Mouse (Mus musculus) cerebellum, adult 2 months (tissue): ENCODE results near the gene Slc24a3. TPM values are rescaled to one million over a fixed set of nuclear protein-coding genes. Genes with fewer than 3 reads are reported as not detected.

Experiments used
- DNase-seq, 2 experiments: peaks; one replicate each; pipeline ENCODE4 v3.0.0; 2021
- H3K27ac ChIP-seq: fragments of 200-500 bp; 2 replicates; pipeline ENCODE4 v1.5.1; 2012; ENCODE audit warnings: low read length, control low read depth, inconsistent platforms; ENCODE audit not compliant: insufficient read depth
- H3K27me3 ChIP-seq: fragments of 200-500 bp; 2 replicates; pipeline ENCODE4 v1.6.1; 2012; ENCODE audit warnings: inconsistent platforms, mild to moderate bottlenecking, low read length, moderate library complexity; ENCODE audit not compliant: control insufficient read depth, insufficient read depth
- H3K4me1 ChIP-seq: fragments of 200-500 bp; 2 replicates; pipeline ENCODE4 v1.6.1; 2011; ENCODE audit warnings: low read length; ENCODE audit not compliant: control insufficient read depth, insufficient read depth
- H3K4me3 ChIP-seq: fragments of 200-500 bp; replicated peaks from 2 replicates; pipeline ENCODE3; 2011; ENCODE audit warnings: mild to moderate bottlenecking, low read depth, low read length, control low read depth; ENCODE audit not compliant: insufficient read depth
- CTCF ChIP-seq: fragments of 200-500 bp; IDR thresholded peaks from 2 replicates; pipeline ENCODE4 v1.5.1; 2011; ENCODE audit warnings: low read depth, mild to moderate bottlenecking, control low read depth, low read length, moderate library complexity, borderline replicate concordance; ENCODE audit not compliant: insufficient read depth
- POLR2A ChIP-seq: fragments of 200-500 bp; IDR thresholded peaks from 2 replicates; pipeline ENCODE4 v1.6.1; 2011; ENCODE audit warnings: low read length, control low read depth, borderline replicate concordance; ENCODE audit not compliant: insufficient read depth
- WGBS: fragments of 180-500 bp; shearing (Covaris S2); methylation state at CpG from one replicate; pipeline ENCODE4 v1.1.7; 2018; 5-methylcytosine and 5-hydroxymethylcytosine counted together
- polyA plus RNA-seq: library from polyadenylated mRNA; depleted of rRNA; stranded (reverse); fragments of >200 nt; gene quantifications from 2 replicates; pipeline ENCODE4 v1.2.3, GENCODE M21; 2012; rRNA removed

The Slc24a3 gene
- 56.9 and 60.3 TPM in 2 replicates for polyA plus RNA-seq

DNA sequence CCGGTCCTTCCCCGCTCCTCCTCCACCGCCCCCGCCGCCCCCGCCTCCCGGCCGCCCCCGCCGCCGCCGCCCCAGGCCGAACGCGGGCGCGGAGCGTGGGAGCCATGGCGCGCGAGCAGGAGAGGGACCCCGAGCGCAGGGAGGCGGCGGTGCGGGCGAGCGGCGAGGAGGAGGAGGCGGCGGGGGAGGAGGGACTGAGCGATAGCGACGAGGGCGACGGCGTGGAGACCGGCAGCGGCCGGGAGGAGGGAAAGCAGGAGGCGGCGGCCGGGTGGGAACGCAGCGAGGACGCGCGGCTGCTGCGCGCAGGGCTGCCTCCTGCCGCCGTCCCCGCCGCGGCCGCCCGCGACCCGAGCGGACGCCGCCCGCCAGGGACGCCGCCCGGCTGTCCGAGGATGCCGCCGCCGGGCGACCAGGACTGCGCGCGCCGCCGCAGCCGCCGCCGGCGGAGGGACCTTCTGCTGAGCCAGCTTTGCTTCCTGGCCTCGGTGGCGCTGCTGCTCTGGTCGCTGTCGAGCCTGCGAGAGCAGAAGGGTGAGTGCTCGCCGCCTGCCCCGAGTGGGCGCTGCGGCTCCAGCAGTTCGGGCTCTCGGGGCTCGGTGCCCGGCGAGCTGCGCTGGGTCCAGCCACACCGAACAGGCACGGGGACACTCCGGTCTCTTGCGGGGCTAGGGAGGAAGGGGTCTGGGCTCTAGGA is at the start of gene Slc24a3:
TSS of gene Slc24a3 (plus strand) at position 91 of the 697 bp plus-strand sequence.
- peaks cover 5% of the 10 kb centered on the region; the same call in 1 of the 2 replicates for H3K4me1 ChIP-seq
- peak within 1 kb of the TSS; percentile 52 for H3K4me3 ChIP-seq
- peak; percentile 47; the same call in 1 of the 2 replicates for TF ChIP-seq CTCF
- TF ChIP-seq POLR2A = no peak
- H3K27ac ChIP-seq = no peak within 1 kb of the TSS
- WGBS = under 1% methylated on average over 77 of the region's 100 CpGs
- DNase-seq = peak; percentile 86 to 88
- no peaks in the 10 kb centered on the region for H3K27me3 ChIP-seq

DNA sequence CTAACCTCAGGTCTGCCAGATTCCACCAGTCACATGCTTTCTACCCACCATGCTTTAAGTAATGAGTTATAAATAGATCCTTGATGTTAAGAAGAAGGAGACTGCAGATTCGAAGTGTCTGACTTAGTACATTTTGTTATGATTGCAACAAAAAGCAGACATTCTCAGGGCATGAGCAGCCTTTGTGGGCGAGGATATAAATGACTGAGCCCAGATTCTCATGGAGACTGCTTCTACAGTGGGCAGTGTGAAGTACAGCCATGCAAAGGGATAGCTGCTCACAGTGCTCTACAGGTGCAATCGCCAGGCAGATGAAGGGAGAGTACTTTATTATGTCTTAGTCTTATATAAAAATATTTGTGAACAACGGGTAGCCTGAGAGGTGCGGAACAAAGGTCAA is 49.8 kb upstream of the Slc24a3 start:
- no peaks in the 10 kb centered on the region; the same call in 1 of the 2 replicates for H3K27me3 ChIP-seq
- 92% methylated on average over 5 of the region's 5 CpGs for WGBS
- no peak overlapping the region for H3K27ac ChIP-seq
- TF ChIP-seq CTCF (no peak), POLR2A (no peak)
- no peak for DNase-seq
- H3K4me3 ChIP-seq = no peak overlapping the region
- no peaks in the 10 kb centered on the region for H3K4me1 ChIP-seq

DNA sequence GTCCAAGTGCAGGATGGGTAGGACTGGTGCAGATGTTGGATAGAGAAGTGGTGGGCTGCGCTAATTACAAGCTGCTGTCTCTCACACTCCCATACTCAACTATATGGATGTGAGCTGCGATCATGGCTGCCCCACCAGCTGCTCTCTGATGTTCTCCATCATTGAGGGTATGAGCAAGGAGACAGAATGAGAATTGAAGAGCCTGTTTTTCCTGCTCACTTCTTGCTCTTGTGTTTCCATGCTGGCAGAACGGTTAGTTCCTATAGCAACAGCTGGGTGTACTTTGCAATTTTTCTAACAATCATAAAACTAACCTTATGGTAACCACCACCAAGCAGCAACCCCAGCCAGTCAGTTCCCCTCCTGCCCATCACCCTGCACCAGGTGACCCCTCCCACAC is 39.8 kb upstream of the Slc24a3 start:
- WGBS = 79% methylated on average over 3 of the region's 3 CpGs
- H3K27ac ChIP-seq = no peak overlapping the region
- H3K4me1 ChIP-seq = no peaks in the 10 kb centered on the region
- no peaks in the 10 kb centered on the region for H3K27me3 ChIP-seq
- TF ChIP-seq POLR2A = no peak
- no peak for TF ChIP-seq CTCF
- no peak for DNase-seq
- H3K4me3 ChIP-seq = no peak overlapping the region

DNA sequence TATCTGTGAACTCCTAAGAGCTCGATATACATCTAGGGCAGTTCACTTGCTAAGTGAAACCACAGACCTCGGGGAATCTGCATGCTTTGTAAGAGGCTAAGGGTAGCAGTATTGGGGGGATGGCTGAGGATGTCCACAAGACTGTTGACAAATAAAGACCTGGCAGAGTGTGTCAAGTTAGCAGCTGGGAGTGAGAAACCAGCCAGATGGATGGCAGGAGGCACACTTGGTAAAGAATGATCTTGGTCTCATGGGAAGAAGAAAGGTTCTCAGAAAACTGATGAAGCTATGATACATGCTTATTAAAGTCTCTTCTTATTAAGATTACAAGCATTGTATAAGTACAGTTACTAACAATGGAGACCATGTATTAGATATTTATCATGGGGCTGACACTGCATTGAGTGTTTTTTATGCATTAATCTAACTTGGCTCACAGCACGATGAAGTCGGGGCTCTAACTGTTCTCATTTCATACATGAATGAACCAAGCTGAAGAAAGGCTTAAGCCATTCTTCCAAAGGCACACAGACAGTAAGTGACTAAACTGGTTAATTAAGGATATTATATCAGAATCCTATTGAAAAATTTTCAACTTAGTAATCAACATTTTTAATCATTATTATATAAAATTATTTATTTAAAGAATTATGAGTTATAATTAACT is 30.8 kb upstream of the Slc24a3 start:
- Histone ChIP-seq H3K27ac (no peak overlapping the region), H3K4me1 (no peaks in the 10 kb centered on the region), H3K27me3 (no peaks in the 10 kb centered on the region; the same call in 1 of the 2 replicates), H3K4me3 (no peak overlapping the region)
- 13% methylated on average over 4 of the region's 4 CpGs for WGBS
- DNase-seq = no peak
- TF ChIP-seq POLR2A (no peak), CTCF (no peak)

DNA sequence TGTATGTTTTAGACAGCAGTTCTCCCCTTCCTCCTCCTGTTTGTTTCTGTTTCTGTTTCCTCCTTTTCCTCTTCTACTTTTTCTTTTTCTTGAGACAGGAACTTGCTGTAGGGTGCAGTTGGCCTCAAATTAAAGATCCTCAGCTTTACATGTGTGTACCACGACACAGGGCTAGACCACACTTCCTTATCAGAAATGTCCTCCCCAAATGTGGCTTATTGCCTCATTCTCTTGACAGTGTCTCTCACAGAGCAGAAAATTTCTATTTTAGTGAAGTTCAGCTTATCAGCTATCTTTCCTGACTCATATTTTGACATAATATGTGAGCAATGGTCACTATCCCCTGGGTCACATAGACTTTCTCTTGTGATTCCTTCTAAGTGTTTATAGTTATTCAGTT is 17.1 kb upstream of the Slc24a3 start:
- no peak for DNase-seq
- Histone ChIP-seq H3K4me1 (no peaks in the 10 kb centered on the region), H3K27ac (no peak overlapping the region), H3K4me3 (no peak overlapping the region), H3K27me3 (no peaks in the 10 kb centered on the region)
- TF ChIP-seq CTCF (no peak), POLR2A (no peak)
- WGBS = 97% methylated on average over 1 of the region's 1 CpGs

DNA sequence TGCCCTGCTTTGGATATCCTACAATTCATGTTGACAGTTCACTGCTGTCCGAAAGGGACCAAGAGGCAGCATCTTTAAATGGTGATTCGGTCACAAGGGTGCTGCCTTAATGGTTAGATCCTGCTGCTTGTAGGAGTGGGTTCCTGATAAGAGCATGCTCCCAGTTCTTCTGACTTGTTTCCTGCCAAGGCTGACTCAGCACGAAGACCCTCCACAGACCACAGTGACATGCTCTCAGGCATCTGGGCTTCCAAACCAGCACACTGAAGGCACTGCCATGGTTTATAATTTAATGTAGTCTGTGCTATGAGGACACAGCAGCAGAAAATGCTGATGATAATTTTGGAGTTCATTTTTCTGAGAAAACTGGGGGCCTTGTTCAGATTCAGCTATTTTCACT is 16.7 kb upstream of the Slc24a3 start:
- Histone ChIP-seq H3K4me3 (no peak overlapping the region), H3K4me1 (no peaks in the 10 kb centered on the region), H3K27me3 (no peaks in the 10 kb centered on the region), H3K27ac (no peak overlapping the region)
- no peak for DNase-seq
- TF ChIP-seq CTCF = no peak
- 84% methylated on average over 3 of the region's 3 CpGs for WGBS

DNA sequence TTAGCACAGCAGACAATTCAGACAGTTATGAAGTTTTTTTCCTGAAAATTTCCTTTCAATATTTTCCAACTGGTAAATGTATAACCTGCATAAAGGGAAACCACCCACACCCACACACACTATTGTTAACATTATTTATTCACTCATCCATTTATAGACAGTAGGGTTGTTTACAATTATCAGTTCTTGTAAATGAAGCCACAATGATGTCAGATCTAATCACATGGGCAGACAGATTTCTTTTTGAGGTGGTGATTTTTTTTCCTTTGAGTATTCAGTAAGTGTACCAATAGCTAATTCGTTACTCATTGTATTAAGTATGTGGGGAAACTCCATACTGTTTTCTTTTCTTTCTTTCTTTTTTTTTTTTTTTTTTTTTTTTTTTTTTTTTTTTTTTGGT is 15.3 kb upstream of the Slc24a3 start:
- no peaks in the 10 kb centered on the region for H3K27me3 ChIP-seq
- no peak for DNase-seq
- TF ChIP-seq CTCF (no peak), POLR2A (no peak)
- H3K27ac ChIP-seq = no peak overlapping the region
- WGBS = 81% methylated on average over 1 of the region's 1 CpGs
- H3K4me3 ChIP-seq = no peak overlapping the region
- H3K4me1 ChIP-seq = no peaks in the 10 kb centered on the region

DNA sequence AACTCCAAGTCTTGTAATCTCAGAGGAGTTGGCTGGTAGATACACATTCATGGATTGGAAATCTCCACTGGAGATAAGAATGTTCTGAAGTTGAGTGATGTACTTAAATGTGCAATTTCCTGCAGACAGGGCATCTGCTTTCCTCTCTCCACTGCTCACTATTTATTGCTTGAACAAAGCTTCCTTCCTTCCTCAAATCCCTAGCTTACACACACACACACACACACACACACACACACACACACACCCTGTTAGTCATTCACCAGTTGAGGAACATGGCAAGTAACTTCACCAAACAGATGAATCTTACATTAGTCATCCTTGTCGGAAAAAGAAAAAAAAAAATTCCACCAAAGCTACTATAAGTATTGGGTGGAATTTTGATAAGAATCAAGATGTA is 8.6 kb upstream of the Slc24a3 start:
- no peak overlapping the region for H3K4me3 ChIP-seq
- no peak for TF ChIP-seq POLR2A
- no peak for TF ChIP-seq CTCF
- no peaks in the 10 kb centered on the region for H3K27me3 ChIP-seq
- 93% methylated on average over 1 of the region's 1 CpGs for WGBS
- no peak for DNase-seq
- no peak overlapping the region for H3K27ac ChIP-seq
- H3K4me1 ChIP-seq = no peaks in the 10 kb centered on the region

DNA sequence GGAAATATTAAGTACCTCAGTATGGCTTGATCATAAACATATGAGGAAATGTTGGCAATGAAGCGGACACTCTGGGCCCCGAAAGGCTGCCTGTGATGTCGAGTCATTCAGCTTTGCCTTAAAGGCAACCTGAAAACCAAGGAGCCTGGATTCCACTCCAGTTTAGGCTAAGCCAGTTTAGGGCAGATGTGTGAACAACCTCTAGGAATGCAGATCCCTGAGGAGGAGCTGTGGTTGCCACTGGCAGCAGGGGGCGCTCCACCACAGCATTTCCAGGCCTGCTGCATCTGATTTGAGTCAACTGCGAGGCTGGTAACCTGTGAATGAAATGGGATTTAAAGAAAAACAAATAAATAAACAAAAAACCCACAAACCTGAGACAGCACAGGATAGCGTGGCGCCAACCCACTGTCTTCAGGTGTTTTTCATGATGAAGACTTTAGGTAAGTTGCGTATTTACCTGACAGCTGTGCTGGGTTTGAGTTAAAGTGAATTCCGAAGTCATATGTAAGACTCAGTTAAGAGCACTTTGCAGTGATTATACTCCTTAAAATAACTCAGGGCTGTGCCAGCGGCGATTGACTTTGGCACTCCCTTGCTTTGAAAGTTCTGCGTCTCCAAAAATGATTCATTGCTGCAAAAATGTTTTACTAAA is 6.4 kb upstream of the Slc24a3 start:
- H3K4me3 ChIP-seq = no peak overlapping the region
- TF ChIP-seq CTCF = peak; percentile 95
- no peak for TF ChIP-seq POLR2A
- DNase-seq = peak; percentile 78 to 88

More for the DNA sequence above, 6.4 kb upstream of the Slc24a3 start:
- Histone ChIP-seq H3K27ac (no peak overlapping the region), H3K4me1 (no peaks in the 10 kb centered on the region), H3K27me3 (no peaks in the 10 kb centered on the region)
- 33% methylated on average over 12 of the region's 12 CpGs for WGBS
